Mouse (Mus musculus) MEL (cell line): Measurements from ENCODE around the gene Srsf5.

ENCODE experiments used
- EP300 ChIP-seq, 2 experiments: IDR thresholded peaks; 2 replicates each; pipeline ENCODE4 v1.6.1; 2011; ENCODE audit warnings: improper control_type of control experiment in 2 of 2, low read length in 2 of 2, low read depth in 1 of 2, mild to moderate bottlenecking in 1 of 2
- GATA1 ChIP-seq: IDR thresholded peaks from 2 replicates; pipeline ENCODE4 v1.6.1; 2011; ENCODE audit warnings: low read depth, low read length, improper control_type of control experiment
- TBP ChIP-seq: IDR thresholded peaks from 2 replicates; pipeline ENCODE4 v1.8.0; 2011; ENCODE audit warnings: low read depth, low read length, improper control_type of control experiment

GRCm38 (mm10) chr12:80943395-80943794, 1.9 kb upstream of the Srsf5 start:
- peak; percentile 83 for TF ChIP-seq EP300 (IDR thresholded peaks at IDR 0.05; ENCODE audit: low read depth in 1 of 2, low read length in 2 of 2)
- TF ChIP-seq GATA1: peak; percentile 78
- 0 out of 2 replicates have a peak, but pooled peaks have one; percentile 52 for TF ChIP-seq TBP
